Mouse (Mus musculus): ENCODE measurements around the gene Aph1a. TPM values are rescaled to one million over a fixed set of nuclear protein-coding genes. Genes with fewer than 3 reads are reported as not detected.
"Not testable (repeated sequence)": the region's sequence is repeated elsewhere in the genome, so short reads cannot be mapped to it uniquely, and the experiment has no call there.

The Aph1a gene
- total RNA-seq, 2 experiments from 2014 or later: 69.0 to 78.5 TPM

GRCm38 (mm10) chr3:95905146-95905939 lies 11.6 kb downstream of the Aph1a start:
- no peak for DNase-seq (ENCODE audit: low spot score in 2 of 2)
- intact Hi-C loops (cut with DNase I): no loop called here

DNA sequence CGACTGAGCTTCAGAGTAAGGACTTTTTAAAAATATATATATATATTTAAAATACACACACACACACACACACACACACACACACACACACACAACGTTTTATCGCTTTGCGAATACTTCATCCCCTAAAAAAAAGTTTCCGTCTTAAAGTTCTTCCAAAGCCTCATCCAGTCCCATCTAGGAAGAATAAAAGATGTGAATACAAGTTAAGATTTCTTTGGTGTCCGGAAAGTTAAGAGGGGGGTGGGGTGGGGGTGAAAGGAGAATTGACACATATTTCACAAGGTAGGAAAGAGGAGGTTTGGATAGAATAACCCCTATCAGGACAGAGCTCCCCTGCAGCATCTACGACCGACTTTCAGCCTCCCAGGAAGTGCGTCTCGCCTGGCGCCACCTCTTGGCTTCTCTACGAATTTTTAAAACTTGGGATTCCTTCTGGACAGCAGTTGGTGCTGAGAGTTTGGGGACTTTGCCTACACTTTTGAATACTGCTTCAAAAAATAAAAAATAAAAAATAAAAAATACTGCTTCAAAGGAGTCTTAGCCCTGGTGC lies 12.2 kb downstream of the Aph1a start:
- peak in 1 of 2 experiments; percentile 49 for DNase-seq (ENCODE audit: low spot score in 2 of 2)
- intact Hi-C loops (cut with DNase I): loop anchor here (1.0 kb wide), 1 partner anchor 24 kb away; the partner anchor contains the start of gene Ciart

- DNase-seq (ENCODE audit: low spot score in 2 of 2): no peak
- intact Hi-C loops (cut with DNase I): loop anchor here (1.0 kb wide), 2 partner anchors 25 to 46 kb away; partner anchors contain the start of gene Ciart
These were observed 13.1 kb downstream of the Aph1a start for GRCm38 (mm10) chr3:95906860-95907259.

- intact Hi-C loops (cut with DNase I): loop anchor here (1.0 kb wide), 1 partner anchor 46 kb away; no protein-coding TSS in a partner anchor
These were observed 13.8 kb downstream of the Aph1a start for GRCm38 (mm10) chr3:95907613-95908012.

GRCm38 (mm10) chr3:95914706-95915105 lies 20.9 kb downstream of the Aph1a start:
- no peak for DNase-seq (ENCODE audit: low spot score in 2 of 2)
- intact Hi-C loops (cut with DNase I): no loop called here

More at GRCm38 (mm10) chr3:95907613-95908012, 13.8 kb downstream of the Aph1a start:
- DNase-seq (ENCODE audit: low spot score in 2 of 2): no peak

- intact Hi-C loops (cut with DNase I): no loop called here
These were observed 23.0 kb downstream of the Aph1a start for GRCm38 (mm10) chr3:95916760-95917159.

GRCm38 (mm10) chr3:95920532-95920931 lies 26.8 kb downstream of the Aph1a start:
- intact Hi-C loops (cut with DNase I); DNase-seq (ENCODE audit: low spot score in 2 of 2): not testable (repeated sequence)

More at GRCm38 (mm10) chr3:95916760-95917159, 23.0 kb downstream of the Aph1a start:
- no peak for DNase-seq (ENCODE audit: low spot score in 2 of 2)

- intact Hi-C loops (cut with DNase I); DNase-seq (ENCODE audit: low spot score in 2 of 2): not testable (repeated sequence)
These were observed 29.7 kb downstream of the Aph1a start for GRCm38 (mm10) chr3:95923429-95923828.

- no peak for DNase-seq (ENCODE audit: low spot score in 2 of 2)
- intact Hi-C loops (cut with DNase I): no loop called here
These were observed 30.4 kb downstream of the Aph1a start for GRCm38 (mm10) chr3:95924185-95924584.

- no peak for DNase-seq (ENCODE audit: low spot score in 2 of 2)
- intact Hi-C loops (cut with DNase I): no loop called here
These were observed 31.3 kb downstream of the Aph1a start for GRCm38 (mm10) chr3:95925087-95925486.

DNA sequence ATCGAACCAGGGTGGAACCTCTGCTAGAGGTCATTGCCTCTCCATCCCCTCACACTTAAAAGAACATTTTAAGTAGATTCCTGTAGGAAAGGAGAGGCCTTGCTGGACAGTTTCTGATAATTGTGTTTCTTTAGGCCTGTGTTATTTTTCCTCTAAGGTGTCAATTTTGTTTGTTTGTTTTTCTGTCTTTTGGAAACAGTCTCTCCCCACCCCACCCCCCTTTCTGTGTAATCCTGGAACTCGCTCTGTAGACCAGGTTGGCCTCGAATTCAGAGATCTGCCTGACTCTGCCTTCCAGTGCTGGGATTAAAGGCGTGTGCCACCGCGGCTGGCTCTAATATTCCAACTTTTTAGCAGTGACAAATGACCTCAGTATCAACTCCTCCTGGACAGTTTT lies 34.5 kb downstream of the Aph1a start:
- intact Hi-C loops (cut with DNase I): no loop called here

DNA sequence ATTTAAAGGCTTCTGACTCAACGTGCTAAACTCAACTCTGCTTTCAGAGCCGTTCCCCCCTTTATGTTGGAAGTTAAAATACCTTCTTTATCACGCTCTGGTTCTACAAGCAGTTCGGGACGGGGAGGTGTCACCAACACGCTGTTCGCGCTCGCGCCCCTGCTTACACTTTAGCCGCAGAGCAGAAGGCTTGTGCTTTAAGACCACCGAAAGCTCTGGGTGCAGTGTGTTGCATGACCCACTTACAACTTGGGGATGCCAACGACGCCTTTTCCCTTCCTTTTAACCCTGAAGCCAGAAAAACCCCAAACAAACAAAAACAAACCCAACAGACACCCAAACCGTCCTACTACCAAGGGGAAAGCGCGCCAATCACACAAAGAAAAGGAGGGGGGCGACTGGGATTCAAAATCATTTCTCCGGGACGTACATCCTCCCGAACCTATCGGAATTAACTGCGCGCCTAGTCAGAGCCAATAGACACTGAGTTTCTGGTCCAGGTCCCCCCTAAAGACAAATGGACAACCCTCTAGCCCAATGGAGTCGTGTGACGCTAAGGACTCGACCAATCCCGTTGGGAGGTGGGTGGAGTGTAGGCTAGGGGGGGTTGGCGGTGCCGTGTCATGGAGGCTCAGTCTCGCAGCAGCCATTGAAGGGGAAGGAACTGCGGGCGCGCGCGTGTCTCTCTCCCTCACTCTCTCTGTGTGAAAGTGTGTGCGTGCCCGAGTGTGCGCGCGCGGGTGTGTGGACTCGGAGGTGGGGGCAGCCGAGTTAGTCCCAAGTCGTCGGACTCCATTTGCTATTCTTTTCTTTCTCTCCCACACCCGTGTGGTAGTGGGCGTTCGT lies 35.1 kb downstream of the Aph1a start, which contains the start of gene Anp32e:
Anp32e (plus strand) TSS at position 589 of the 846 bp plus-strand sequence.
- intact Hi-C loops (cut with DNase I): loop anchor here (1.0 kb wide), 1 partner anchor 47 kb away; the partner anchor contains the start of gene Ciart
- DNase-seq (ENCODE audit: low spot score in 2 of 2): peak; percentile 95 to 99

More for the DNA sequence above, 34.5 kb downstream of the Aph1a start:
- DNase-seq (ENCODE audit: low spot score in 2 of 2): no peak

GRCm38 (mm10) chr3:95929581-95930470 lies 36.1 kb downstream of the Aph1a start:
- peak; percentile 10 to 38 for DNase-seq (ENCODE audit: low spot score in 2 of 2)
- intact Hi-C loops (cut with DNase I): loop anchor here (1.0 to 2.0 kb wide), 2 partner anchors 21 to 48 kb away; partner anchors contain the start of gene Ciart

- DNase-seq (ENCODE audit: low spot score in 2 of 2): no peak
- intact Hi-C loops (cut with DNase I): loop anchor here (2.0 kb wide), 1 partner anchor 20 kb away; no protein-coding TSS in a partner anchor
These were observed 36.7 kb downstream of the Aph1a start for GRCm38 (mm10) chr3:95930471-95930789.

DNA sequence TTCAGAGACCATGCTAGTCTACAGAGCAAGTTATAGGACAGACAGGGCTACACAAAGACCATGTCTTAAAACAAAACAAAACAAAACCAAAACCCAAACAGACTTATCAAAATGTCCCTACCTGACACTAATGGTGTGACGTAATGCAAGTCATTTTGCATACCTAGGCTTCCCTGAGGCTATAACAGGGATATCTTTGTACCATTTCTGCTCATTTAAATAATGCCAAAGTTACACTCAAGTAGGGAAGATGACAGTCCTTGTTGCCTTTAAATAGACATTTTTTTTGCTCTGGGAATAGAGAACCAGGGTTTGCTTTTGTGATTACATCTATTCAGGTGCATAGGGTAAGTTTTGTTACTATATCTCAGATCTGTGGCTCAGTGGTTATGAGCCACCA lies 37.7 kb downstream of the Aph1a start:
- intact Hi-C loops (cut with DNase I): loop anchor here (2.0 kb wide), 1 partner anchor 19 kb away; no protein-coding TSS in a partner anchor
- DNase-seq (ENCODE audit: low spot score in 2 of 2): no peak

DNA sequence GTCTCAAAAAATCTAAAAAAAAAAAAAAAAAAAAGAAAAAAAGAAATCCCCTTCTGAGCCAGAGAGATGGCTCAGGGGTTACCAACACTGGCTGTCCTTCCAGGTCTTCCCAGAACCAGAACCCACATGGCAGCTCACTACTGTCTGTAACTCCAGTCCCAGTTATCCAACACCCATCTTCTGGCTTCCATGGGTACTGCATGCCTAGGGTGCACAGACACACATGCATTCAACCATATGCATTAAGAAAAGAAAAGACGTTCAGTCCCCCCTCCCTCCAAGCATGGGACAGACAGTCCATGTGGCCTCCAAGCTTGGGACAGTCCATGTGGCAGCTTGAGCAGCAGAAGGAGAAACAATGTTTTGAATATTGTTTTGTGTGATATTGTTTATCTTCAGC lies 38.4 kb downstream of the Aph1a start:
- DNase-seq (ENCODE audit: low spot score in 2 of 2): no peak
- intact Hi-C loops (cut with DNase I): no loop called here

GRCm38 (mm10) chr3:95932566-95932965 lies 38.8 kb downstream of the Aph1a start:
- DNase-seq (ENCODE audit: low spot score in 2 of 2): no peak
- intact Hi-C loops (cut with DNase I): no loop called here

GRCm38 (mm10) chr3:95933111-95933750 lies 39.5 kb downstream of the Aph1a start:
- intact Hi-C loops (cut with DNase I): no loop called here

More at GRCm38 (mm10) chr3:95933111-95933750, 39.5 kb downstream of the Aph1a start:
- DNase-seq (ENCODE audit: low spot score in 2 of 2): no peak
